Mouse (Mus musculus): ENCODE data around the gene L1cam.

GRCm38 (mm10) chrX:73815072-73815471 lies 80.8 kb downstream of the L1cam start:
- TF ChIP-seq MAX (IDR thresholded peaks at IDR 0.05; ENCODE audit: low read depth) (no peak), POLR2A (IDR thresholded peaks at IDR 0.05; ENCODE audit: insufficient read length, low read depth) (no peak), USF1 (IDR thresholded peaks at IDR 0.05; ENCODE audit: low read depth) (no peak), TCF12 (IDR thresholded peaks at IDR 0.05; ENCODE audit: insufficient read depth, poor library complexity, severe bottlenecking) (no peak), TCF3 (IDR thresholded peaks at IDR 0.05; ENCODE audit: insufficient read length, low read depth) (no peak), E2F4 (IDR thresholded peaks at IDR 0.05; ENCODE audit: insufficient read depth) (no peak)
